Mouse (Mus musculus): Measurements from ENCODE around the gene Agfg2.
"Not testable (repeated sequence)": the region's sequence is repeated elsewhere in the genome, so short reads cannot be mapped to it uniquely, and the experiment has no call there.

Gene Agfg2

DNA sequence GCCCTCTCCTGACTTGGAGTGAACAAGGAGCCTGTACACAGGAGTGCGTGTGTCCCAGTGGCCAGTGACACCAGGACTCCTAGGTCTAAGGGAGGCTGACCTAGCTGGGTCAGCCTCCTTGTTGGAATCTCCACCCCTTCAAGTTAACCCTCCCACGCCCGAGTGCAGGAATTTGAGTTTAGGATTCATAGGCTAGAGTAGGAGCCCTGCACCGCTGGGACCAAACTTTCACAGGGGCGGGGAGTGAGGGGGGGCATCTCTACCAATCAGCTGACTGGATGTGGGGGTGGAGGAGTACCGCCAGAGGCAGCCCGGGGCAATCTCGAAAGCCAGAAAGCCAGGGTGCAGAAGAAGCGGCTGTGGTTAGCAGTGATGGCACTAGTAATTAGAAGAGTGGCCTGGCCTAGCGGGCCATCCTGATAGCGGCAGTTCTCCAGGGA lies 38.9 kb downstream of the Agfg2 start, which contains the start of gene Irs3:
Irs3 (minus strand) TSS at position 63 of the 440 bp plus-strand sequence.
- DNase-seq (ENCODE audit: extremely low spot score, low spot score) = peak; percentile 45

DNA sequence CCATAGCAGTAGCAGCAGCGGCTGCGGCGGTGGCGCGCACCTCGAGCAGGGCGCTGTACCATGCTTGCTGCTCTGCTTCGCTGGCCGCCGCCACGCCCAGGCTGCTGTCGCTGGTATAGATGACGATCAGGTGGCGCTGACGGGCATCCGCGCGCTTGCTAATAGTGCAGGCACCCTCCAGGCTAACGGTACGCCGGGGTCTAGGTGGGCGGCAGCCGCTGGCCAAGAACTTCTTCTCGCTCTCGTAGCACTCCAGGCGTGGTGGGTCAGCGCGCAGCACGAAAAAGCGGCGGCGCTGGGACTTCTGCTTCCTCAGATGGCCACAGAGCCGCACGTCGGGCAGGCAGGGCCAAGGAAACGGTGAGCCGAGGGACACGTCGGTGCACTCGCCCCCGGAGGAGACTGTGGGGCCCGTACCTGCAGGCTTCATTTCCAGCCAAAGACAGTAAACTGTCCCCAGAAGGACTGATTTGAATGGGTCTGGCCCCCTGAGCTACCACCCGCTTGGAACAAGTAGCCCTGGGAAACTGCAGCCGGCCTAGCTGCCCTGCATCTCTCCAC lies 39.4 kb downstream of the Agfg2 start:
- DNase-seq (ENCODE audit: extremely low spot score, low spot score) = peak; percentile 40

DNA sequence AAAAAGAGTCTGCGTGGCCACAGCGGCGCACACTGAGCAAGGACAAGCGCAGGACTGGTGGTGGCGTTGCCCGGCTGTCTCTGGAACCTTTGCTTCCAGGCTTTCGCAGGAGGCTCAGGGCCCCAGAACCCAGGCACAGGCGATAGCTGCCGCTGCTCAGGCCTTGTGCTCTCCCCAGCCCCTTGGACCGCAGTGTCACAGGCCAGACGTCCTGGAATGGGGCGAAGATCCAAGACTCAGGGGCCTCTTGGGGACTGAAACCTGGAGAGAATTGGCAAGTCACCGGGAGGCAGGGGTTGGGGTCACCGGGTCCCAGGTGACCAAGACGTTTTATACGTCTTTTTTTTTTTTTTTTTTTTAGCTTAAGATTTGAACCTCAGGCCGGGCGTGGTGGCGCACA lies 40.0 kb downstream of the Agfg2 start:
- no peak for DNase-seq (ENCODE audit: extremely low spot score, low spot score)

DNA sequence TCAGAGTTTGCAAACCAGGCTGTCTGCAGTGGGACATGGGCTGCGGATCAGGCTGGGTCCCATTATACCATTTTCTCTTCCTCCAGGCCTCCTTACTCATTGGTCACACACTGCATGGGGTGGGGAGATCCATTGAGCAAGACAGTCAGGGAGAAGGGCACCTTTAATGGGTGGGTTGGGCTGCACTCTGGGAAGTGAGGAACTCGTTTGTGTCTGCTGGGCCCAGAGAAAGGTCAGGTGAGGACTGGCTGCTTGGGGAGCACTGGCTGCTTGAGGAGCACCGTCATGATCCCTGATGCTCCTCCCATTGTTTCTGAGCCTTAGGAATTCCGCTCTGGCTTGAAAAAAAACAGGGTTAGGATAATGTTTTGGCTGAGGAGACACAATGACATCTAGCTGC lies 41.6 kb downstream of the Agfg2 start:
- DNase-seq (ENCODE audit: extremely low spot score, low spot score) = no peak

DNA sequence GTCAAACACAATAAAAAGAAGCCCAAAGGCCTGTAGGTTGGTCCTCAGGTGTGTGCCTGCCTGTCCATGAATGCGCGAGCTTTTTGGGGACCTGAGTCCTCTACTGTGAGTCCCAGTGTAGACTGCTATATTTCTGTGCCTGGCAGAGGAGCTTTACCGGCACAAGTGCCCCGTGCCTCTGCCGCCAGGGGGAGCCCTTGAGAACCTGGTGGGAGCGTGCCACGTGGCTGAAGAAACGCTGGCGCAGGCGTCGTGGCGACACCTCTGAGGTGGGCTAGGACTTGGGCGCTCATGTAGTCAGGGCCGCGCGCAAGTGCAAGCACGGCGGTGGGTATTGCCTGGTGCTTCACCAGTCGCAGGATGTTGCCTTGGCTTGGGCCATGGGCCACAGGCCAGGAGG lies 43.5 kb downstream of the Agfg2 start, which contains the start of gene Sap25:
Sap25 (plus strand) TSS at position 281 of the 400 bp plus-strand sequence.
- DNase-seq (ENCODE audit: extremely low spot score, low spot score) = no peak

DNA sequence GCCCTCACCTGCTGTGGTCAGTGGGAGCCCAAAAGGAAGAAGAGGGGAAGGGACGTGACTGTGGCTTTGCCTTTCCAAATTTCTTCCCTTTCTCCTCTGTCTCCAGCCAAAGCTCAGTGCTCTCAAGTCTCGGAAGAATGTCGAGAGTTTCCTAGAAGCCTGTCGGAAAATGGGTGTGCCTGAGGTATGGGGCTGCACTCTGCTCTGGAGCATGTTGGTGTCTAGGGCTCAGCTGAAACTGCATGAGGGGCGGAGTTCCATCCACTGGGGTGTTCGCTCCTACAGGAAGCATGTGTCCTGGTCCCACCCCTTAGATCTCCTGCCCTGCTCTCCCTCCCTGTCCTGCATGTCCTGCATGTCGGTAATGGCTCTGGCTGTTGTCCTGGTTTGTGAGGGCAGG lies 45.1 kb downstream of the Agfg2 start:
- no peak for DNase-seq (ENCODE audit: extremely low spot score, low spot score)

DNA sequence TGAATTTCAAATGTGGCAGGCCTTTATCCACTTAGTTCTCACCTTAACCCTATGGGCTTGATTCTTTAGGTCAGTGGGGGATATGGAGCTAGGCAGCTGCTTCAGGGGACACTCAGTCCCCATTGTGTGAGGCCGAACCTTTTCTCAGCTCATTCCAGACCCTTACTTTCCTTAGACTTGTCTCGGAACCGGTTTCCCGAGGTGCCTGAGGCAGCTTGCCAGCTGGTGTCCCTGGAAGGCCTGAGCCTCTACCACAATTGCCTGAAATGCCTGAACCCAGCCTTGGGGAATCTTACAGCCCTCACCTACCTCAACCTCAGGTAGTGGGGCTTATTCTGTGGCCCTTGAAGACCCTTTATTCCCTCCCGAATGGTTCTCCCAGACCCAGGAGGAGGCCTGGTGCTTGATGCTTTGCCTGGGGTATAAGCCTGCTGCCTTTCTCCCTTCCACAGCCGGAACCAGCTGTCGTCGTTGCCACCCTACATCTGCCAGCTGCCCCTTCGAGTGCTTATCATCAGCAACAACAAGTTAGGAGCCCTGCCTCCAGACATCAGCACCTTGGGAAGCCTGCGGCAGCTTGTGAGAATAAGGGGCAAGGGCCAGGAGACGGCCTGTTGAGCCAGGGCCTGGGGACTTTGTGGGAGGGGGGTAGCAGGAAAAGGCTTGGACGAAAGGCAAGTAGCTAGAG lies 51.0 kb downstream of the Agfg2 start:
- no peak for DNase-seq (ENCODE audit: extremely low spot score, low spot score)

DNA sequence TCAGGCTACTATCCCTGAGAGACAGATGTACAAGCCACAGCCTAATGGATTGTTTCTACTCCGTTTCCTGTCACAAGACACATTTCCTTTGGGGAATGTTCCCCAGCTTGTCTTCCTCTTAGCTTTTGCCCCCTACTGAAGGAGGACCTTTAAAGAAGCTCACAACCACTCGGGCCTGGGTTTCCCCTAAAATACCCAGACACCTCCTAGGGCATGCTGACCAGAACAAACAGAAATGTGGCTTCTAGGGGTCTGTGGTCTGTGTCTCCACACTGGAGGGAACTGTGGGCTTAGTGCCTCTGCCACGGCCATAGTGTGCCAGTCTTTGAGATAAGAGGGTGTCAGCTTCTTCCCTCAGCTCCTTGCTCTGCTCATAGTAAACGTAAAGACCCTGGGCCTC lies 52.9 kb downstream of the Agfg2 start:
- DNase-seq (ENCODE audit: extremely low spot score, low spot score) = no peak

DNA sequence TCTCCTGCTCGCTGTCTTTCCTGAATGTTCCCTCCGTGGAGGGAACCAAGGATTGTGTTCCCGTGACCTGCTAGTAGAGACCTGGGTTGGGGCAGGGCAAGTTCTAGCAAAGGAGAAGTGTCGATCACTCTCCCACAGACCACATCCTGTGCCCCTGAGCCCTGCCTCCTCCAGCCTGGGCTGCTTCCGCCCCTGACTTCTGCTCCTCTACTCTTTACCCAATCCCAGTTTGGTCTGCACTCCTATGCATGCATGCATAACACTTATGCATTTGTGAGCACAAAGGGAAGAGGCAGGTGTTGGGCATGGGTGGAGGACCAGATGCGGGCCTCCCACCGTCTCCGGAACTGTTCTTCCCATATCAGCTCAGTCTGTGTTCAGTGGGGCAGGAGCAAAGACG lies 53.4 kb downstream of the Agfg2 start:
- DNase-seq (ENCODE audit: extremely low spot score, low spot score) = no peak

DNA sequence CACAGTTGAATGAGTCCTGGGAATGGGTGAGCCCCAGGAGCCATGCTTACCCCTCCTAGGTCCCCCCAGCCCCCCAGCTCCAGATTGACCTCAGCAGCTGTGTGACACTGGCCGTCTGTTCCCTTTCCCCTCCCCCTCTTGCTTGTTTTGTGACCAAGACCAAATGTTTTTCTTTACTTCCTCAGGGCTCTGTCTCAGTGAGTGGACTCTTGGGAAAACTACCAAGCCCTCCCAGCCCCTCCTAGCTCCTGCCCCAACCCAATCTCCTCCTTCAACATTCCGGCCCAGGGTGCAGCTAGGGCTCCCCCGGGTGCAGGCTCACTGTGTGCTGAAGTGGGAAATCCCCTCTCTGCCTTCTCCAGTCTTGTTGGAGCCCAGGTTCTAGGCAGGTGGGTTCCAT lies 53.9 kb downstream of the Agfg2 start:
- DNase-seq (ENCODE audit: extremely low spot score, low spot score) = no peak

DNA sequence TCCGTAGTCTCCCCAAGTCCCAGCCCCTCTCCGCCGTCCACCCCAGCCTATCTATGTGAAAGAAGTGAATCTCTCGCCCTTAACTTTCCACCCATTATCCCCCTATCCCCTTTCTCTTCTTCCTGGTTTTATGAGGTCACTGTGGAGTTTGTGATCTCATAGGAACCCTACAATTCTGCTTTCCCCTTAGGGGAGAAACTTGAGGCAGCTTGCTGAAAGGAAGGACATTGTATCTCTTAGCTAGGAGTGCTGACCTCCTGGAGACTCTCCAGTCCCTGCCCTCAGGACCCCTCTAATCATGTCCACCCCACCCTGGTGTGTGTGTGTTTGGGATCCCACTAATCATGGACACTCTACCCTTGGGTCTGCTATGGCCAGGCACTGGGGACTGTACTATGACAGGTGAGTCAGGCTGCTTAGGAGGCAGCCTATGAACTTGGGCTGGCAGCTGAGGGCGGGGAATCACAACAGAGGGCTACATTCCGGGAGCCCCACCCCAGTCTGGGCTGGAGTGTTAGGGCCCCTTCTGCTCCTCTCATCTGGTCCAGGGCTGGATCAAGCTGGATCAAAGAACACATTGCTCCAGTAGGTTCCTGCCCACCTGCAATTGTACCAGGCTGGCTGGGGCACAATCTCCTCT lies 54.5 kb downstream of the Agfg2 start:
- DNase-seq (ENCODE audit: extremely low spot score, low spot score) = no peak

DNA sequence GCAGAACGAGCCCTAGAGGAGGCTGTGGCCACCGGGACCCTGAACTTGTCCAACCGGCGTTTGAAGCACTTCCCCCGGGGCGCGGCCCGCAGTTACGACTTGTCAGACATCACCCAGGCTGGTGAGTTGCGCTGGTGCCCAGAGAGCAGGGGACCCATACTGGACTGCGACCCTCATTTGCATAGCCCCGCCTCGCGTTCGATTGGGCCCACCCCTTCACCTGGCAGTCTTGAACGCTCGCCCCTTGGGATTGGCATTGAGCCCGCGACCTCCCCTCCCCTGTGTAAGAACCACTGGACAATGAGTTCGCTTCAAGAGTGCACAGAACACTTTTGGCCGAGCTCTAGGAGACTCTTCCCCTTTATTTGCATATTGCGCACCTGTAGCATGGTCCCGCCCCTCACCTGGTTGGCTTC lies 55.2 kb downstream of the Agfg2 start:
- DNase-seq (ENCODE audit: extremely low spot score, low spot score) = no peak

DNA sequence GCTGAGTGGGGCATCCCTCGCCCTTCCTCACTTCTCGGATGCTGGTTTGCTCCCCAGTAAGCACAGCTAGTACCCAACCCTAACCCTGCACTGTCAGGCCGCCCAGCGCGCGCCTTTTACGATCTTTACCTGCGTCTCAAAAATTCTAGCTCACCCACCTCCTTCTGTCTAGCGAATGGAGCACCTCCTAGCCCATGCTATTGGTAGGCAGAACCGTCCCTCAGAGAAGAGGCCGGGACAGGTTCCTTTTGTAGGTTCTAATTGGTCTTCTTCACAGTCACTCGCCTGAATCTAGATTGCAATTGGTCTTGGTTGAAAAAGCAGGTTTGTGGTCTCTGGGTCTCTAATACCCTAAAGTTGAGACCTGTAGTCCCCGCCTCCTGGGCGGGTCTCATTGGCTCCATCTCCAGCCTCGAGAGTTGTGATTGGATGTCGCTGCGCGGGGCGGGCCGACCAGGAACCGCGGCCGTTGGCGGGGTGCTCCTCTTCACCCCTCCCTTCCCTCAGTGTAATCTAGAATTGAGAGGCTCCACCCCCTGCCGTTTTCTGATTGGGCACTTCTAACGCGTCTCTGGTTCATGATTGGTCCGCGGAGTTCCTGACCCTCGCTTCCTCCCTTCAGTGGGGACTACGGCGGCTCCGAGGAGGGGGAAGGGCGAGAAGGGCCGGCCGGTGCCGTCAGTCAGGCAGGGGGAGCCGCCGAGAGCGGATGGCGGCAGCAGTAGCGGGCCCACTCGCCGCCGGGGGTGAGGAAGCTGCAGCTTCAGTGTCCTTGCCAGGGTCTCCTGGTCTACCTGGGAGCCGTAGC lies 55.8 kb downstream of the Agfg2 start, which contains the start of the genes Fbxo24, Lrch4 and Gm20605:
Fbxo24 (minus strand) TSS at position 505 of the 808 bp plus-strand sequence.
Lrch4 (plus strand) TSS at position 624 of the 808 bp plus-strand sequence.
Gm20605 (plus strand) TSS at position 678 of the 808 bp plus-strand sequence.
- peak; percentile 98 for DNase-seq (ENCODE audit: extremely low spot score, low spot score)

DNA sequence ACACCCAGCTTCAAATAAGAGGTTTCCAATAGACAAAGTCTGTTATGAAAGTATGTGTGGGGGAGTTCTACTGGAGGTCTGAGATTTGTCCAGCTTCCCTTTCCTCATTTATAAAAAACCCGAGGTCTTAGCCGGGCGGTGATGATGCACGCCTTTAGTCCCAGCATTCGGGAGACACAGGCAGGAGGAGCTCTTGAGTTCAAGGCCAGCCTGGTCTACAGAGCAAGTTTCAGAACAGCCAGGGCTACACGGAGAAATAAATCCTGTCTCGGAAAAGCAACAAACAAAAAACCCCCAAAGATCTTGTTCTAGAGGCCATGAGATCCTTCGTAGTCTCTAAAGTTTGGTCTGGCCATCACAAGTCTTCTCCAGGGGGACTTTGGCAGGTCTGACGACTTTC lies 56.5 kb downstream of the Agfg2 start:
- no peak for DNase-seq (ENCODE audit: extremely low spot score, low spot score)

DNA sequence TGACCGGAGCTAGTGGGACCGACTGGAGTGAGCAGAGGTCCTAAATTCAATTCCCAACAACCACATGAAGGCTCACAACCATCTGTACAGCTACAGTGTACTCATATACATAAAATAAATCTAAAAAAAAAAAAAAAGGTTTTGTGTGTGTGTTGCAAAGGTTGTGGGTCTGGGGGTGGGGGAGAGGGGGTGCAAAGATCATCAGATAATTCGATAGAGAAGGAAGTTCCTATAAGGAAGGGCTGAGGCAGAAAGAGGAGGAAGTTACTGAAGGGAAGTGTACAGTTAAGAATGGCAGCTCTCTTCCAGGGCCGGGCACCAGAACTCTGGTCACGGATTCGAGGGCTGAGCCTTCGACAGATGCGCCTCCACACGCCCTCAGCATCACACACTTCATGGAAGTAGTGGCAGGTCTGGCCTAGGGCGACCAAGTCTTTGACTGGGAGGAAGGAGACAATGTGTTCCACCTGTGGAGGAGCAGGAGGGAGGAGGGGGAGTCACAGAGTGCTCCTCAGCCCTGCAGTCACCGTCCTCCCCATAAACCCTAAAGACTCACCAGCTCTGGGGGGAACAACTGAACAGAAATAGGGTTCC lies 60.5 kb downstream of the Agfg2 start:
- no peak for DNase-seq (ENCODE audit: extremely low spot score, low spot score)

DNA sequence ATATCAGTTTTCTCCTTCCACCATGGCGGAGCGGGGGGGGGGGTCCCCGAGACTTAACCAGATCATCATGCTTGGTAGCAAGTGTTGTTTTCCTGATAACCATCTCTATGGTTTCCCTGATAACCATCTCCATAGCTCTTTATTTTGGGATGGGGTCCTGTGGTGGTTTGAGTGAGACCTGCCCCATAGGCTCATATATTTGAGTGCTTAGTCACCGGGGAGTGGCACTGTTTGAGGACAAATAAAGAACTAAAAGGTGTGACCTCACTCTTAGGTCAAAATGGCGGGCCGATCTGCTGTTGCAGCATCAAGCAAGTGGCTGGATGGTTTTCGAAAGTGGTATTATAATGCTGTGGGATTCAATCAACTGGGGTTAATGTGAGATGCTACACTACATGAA lies 69.2 kb downstream of the Agfg2 start:
- DNase-seq (ENCODE audit: extremely low spot score, low spot score) = no peak

DNA sequence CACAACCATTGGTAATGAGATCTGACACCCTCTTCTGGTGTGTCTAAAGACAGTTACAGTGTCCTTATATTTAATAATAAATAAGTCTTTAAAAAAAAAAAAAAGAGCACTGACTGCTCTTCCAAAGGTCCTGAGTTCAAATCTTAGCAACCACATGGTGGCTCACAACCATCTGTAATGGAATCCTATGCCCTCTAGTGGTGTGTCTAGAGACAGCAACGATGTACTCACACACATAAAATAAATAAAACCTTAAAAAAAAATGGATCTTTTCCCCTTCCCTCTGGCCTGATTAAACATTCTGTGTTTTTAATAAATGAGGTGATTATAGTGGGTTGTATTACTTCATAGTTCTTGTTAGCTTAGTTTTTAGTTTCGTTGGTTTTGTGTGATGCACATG lies 69.6 kb downstream of the Agfg2 start:
- not testable (repeated sequence) for DNase-seq (ENCODE audit: extremely low spot score, low spot score)

DNA sequence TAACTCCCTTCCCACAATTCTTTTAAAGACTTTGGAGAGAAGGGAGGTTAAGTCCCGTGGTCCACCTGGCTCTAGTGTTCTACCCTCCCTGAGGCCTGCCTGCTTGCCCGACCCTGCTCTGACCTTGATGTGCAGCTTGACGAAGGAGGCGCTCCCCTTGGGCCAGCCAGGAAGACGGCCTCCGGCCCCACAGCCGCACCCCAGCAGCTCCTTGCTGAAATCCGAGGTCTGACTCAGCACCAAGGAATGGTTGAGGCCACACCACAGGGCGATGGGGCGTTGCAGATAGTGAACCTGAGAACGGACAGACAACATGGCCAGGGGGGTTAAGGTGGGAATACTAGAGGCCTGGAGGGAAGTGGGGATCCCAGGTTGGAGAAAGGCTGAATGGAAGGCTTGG lies 71.0 kb downstream of the Agfg2 start, which contains the start of gene Pcolce:
Pcolce (minus strand) TSS at position 235 of the 400 bp plus-strand sequence.
- DNase-seq (ENCODE audit: extremely low spot score, low spot score) = no peak

DNA sequence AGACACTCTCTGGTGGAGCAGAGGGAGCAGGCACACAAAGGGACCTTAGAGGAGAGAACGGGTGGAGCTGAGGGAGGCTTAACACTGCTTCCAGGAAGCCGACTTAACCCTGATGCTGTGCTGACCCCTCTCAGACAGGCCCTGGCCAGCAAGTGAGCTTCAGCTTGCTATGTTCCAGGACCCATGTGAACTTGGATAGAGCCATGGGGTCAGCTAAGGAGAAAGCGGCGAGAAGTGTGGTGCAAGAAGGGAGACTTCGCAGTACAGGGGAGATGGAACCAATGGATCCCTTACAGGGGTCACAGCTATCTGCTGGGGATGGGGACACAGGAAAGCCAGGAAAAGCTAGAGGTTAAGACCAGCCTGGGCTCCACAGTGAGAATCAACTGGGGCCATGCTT lies 71.5 kb downstream of the Agfg2 start:
- no peak for DNase-seq (ENCODE audit: extremely low spot score, low spot score)

DNA sequence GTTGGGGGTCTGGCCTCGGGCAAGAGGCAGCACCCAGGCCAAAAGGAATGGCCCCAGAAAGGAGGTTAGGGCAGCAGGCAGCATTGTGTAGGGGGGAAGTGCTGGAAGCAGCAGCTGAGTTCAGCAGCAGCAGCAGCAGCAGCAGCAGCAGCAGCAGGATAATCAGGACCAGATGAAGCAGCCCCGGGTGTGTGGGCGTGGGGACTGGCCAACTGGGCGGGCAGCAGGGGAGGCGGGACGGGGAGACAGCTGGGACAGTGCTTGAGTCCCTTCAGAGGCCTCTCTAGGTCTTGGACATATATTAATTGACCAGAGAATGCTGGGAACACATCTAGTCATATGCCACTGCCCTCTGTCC lies 73.3 kb downstream of the Agfg2 start:
- peak; percentile 82 for DNase-seq (ENCODE audit: extremely low spot score, low spot score)

Measured in neural tube, embryonic 10.5 days (tissue).